Mouse (Mus musculus) bone marrow macrophage, adult 2 months (primary cell): ENCODE results near the gene Pygb.

Experiments
- CTCF ChIP-seq: IDR thresholded peaks from 2 replicates; pipeline ENCODE4 v1.5.1; 2012; ENCODE audit warnings: low read depth, mild to moderate bottlenecking, low read length, moderate library complexity
- POLR2A ChIP-seq: IDR thresholded peaks from 2 replicates; pipeline ENCODE4 v1.6.1; 2012; ENCODE audit warnings: mild to moderate bottlenecking, low read depth, low read length, borderline replicate concordance

- no peak for TF ChIP-seq CTCF
- TF ChIP-seq POLR2A = no peak
Measured at GRCm38 (mm10) chr2:150787234-150787771, 768 bp downstream of the Pygb start.
